Mouse (Mus musculus): ENCODE measurements at regions not wholly inside any gene's neighbourhood (a gene's known extent, or its start where the extent isn't known, plus 50 kb on each side); places are given as distances from the start of the nearest gene placed in this dataset.
"Not testable (repeated sequence)": the region's sequence is repeated elsewhere in the genome, so short reads cannot be mapped to it uniquely, and the experiment has no call there.

GRCm38 (mm10) chr16:29918396-29918795, 145.8 kb upstream of the Hes1 start:
- WGBS: 72% methylated on average over 6 of the region's 6 CpGs

GRCm38 (mm10) chr16:29920940-29921339, 143.2 kb upstream of the Hes1 start:
- no peaks in the 10 kb centered on the region for H3K9me3 ChIP-seq (ENCODE audit: low read length)
- no peak overlapping the region for H3K4me2 ChIP-seq (replicated peaks; ENCODE audit: low read depth, low read length)
- no peaks in the 10 kb centered on the region for H3K4me1 ChIP-seq (ENCODE audit: insufficient read depth, low read depth, low read length)
- no peak overlapping the region for H3K4me3 ChIP-seq (ENCODE audit: low read depth, low read length)
- TF ChIP-seq EP300 (IDR thresholded peaks at IDR 0.05): no peak
- H3K27me3 ChIP-seq (replicated peaks; ENCODE audit: insufficient read depth, low read length): no peaks in the 10 kb centered on the region
- no peak for ATAC-seq
- H3K36me3 ChIP-seq (ENCODE audit: insufficient read depth, low read length): no peaks in the 10 kb centered on the region
- H3K27ac ChIP-seq (ENCODE audit: low read length): 0 out of 2 replicates have a peak overlapping the region, but pooled peaks have one; percentile 3
- no peak for DNase-seq (ENCODE audit: low spot score)
- WGBS: 60% methylated on average over 5 of the region's 5 CpGs
- no peak overlapping the region for H3K9ac ChIP-seq (replicated peaks; ENCODE audit: low read depth)

More at GRCm38 (mm10) chr16:29918396-29918795, 145.8 kb upstream of the Hes1 start:
- Histone ChIP-seq H3K27ac (ENCODE audit: low read length) (no peak overlapping the region), H3K4me1 (ENCODE audit: insufficient read depth, low read depth, low read length) (no peaks in the 10 kb centered on the region), H3K4me2 (replicated peaks; ENCODE audit: low read depth, low read length) (no peak overlapping the region), H3K4me3 (ENCODE audit: low read depth, low read length) (no peak overlapping the region), H3K36me3 (ENCODE audit: insufficient read depth, low read length) (no peaks in the 10 kb centered on the region), H3K27me3 (replicated peaks; ENCODE audit: insufficient read depth, low read length) (no peaks in the 10 kb centered on the region), H3K9me3 (ENCODE audit: low read length) (no peaks in the 10 kb centered on the region), H3K9ac (replicated peaks; ENCODE audit: low read depth) (no peak overlapping the region)
- no peak for ATAC-seq
- no peak for DNase-seq (ENCODE audit: low spot score)
- TF ChIP-seq CTCF (IDR thresholded peaks at IDR 0.05) (no peak), EP300 (IDR thresholded peaks at IDR 0.05) (no peak)

- Histone ChIP-seq H3K27me3 (replicated peaks; ENCODE audit: insufficient read depth, low read length) (no peaks in the 10 kb centered on the region), H3K4me2 (replicated peaks; ENCODE audit: low read depth, low read length) (no peak overlapping the region), H3K27ac (ENCODE audit: low read length) (0 out of 2 replicates have a peak overlapping the region, but pooled peaks have one; percentile 3), H3K4me3 (ENCODE audit: low read depth, low read length) (no peak overlapping the region), H3K9me3 (ENCODE audit: low read length) (no peaks in the 10 kb centered on the region), H3K9ac (replicated peaks; ENCODE audit: low read depth) (no peak overlapping the region), H3K4me1 (ENCODE audit: insufficient read depth, low read depth, low read length) (no peaks in the 10 kb centered on the region), H3K36me3 (ENCODE audit: insufficient read depth, low read length) (no peaks in the 10 kb centered on the region)
- 28% methylated on average over 3 of the region's 3 CpGs for WGBS
- TF ChIP-seq EP300 (IDR thresholded peaks at IDR 0.05): no peak
- TF ChIP-seq CTCF (IDR thresholded peaks at IDR 0.05): no peak
- DNase-seq (ENCODE audit: low spot score): no peak
- ATAC-seq: no peak
Measured at GRCm38 (mm10) chr16:29921385-29921784, 142.8 kb upstream of the Hes1 start.

- not testable (repeated sequence) for H3K36me3 ChIP-seq (ENCODE audit: insufficient read depth, low read length); H3K9me3 ChIP-seq (ENCODE audit: low read length); H3K4me2 ChIP-seq (replicated peaks; ENCODE audit: low read depth, low read length); ATAC-seq; H3K4me1 ChIP-seq (ENCODE audit: insufficient read depth, low read depth, low read length); H3K27me3 ChIP-seq (replicated peaks; ENCODE audit: insufficient read depth, low read length); H3K9ac ChIP-seq (replicated peaks; ENCODE audit: low read depth); H3K27ac ChIP-seq (ENCODE audit: low read length); H3K4me3 ChIP-seq (ENCODE audit: low read depth, low read length); DNase-seq (ENCODE audit: low spot score)
- 80% methylated on average over 11 of the region's 11 CpGs for WGBS
Measured at GRCm38 (mm10) chr16:29927276-29927675, 136.9 kb upstream of the Hes1 start.

GRCm38 (mm10) chr16:29928291-29928690, 135.9 kb upstream of the Hes1 start:
- Histone ChIP-seq H3K4me3 (ENCODE audit: low read depth, low read length) (no peak overlapping the region), H3K4me1 (ENCODE audit: insufficient read depth, low read depth, low read length) (no peaks in the 10 kb centered on the region), H3K27ac (ENCODE audit: low read length) (no peak overlapping the region), H3K9me3 (ENCODE audit: low read length) (0 out of 2 replicates have a peak, but pooled peaks cover 3% of the 10 kb centered on the region), H3K36me3 (ENCODE audit: insufficient read depth, low read length) (no peaks in the 10 kb centered on the region), H3K27me3 (replicated peaks; ENCODE audit: insufficient read depth, low read length) (no peaks in the 10 kb centered on the region), H3K4me2 (replicated peaks; ENCODE audit: low read depth, low read length) (no peak overlapping the region), H3K9ac (replicated peaks; ENCODE audit: low read depth) (no peak overlapping the region)
- no peak for DNase-seq (ENCODE audit: low spot score)
- no peak for TF ChIP-seq CTCF (IDR thresholded peaks at IDR 0.05)
- TF ChIP-seq EP300 (IDR thresholded peaks at IDR 0.05): peak; percentile 40; the same call in 1 of the 2 replicates
- no peak for ATAC-seq
- WGBS: 65% methylated on average over 4 of the region's 4 CpGs

GRCm38 (mm10) chr16:29931746-29932351, 132.3 kb upstream of the Hes1 start:
- Histone ChIP-seq H3K27me3 (replicated peaks; ENCODE audit: insufficient read depth, low read length) (no peaks in the 10 kb centered on the region), H3K9me3 (ENCODE audit: low read length) (0 out of 2 replicates have a peak, but pooled peaks cover 3% of the 10 kb centered on the region), H3K4me1 (ENCODE audit: insufficient read depth, low read depth, low read length) (no peaks in the 10 kb centered on the region), H3K27ac (ENCODE audit: low read length) (no peak overlapping the region), H3K36me3 (ENCODE audit: insufficient read depth, low read length) (no peaks in the 10 kb centered on the region), H3K9ac (replicated peaks; ENCODE audit: low read depth) (no peak overlapping the region), H3K4me2 (replicated peaks; ENCODE audit: low read depth, low read length) (no peak overlapping the region), H3K4me3 (ENCODE audit: low read depth, low read length) (no peak overlapping the region)
- TF ChIP-seq CTCF (IDR thresholded peaks at IDR 0.05) (no peak), EP300 (IDR thresholded peaks at IDR 0.05) (no peak)
- WGBS: 68% methylated on average over 10 of the region's 10 CpGs
- ATAC-seq (no peak), DNase-seq (ENCODE audit: low spot score) (no peak)

GRCm38 (mm10) chr16:29934649-29935048, 129.5 kb upstream of the Hes1 start:
- Histone ChIP-seq H3K9me3 (ENCODE audit: low read length) (no peaks in the 10 kb centered on the region), H3K4me3 (ENCODE audit: low read depth, low read length) (no peak overlapping the region), H3K27ac (ENCODE audit: low read length) (no peak overlapping the region), H3K4me2 (replicated peaks; ENCODE audit: low read depth, low read length) (no peak overlapping the region), H3K9ac (replicated peaks; ENCODE audit: low read depth) (no peak overlapping the region), H3K4me1 (ENCODE audit: insufficient read depth, low read depth, low read length) (no peaks in the 10 kb centered on the region), H3K36me3 (ENCODE audit: insufficient read depth, low read length) (no peaks in the 10 kb centered on the region), H3K27me3 (replicated peaks; ENCODE audit: insufficient read depth, low read length) (no peaks in the 10 kb centered on the region)
- TF ChIP-seq CTCF (IDR thresholded peaks at IDR 0.05) (no peak), EP300 (IDR thresholded peaks at IDR 0.05) (no peak)
- DNase-seq (ENCODE audit: low spot score): no peak
- WGBS: 91% methylated on average over 1 of the region's 1 CpGs
- ATAC-seq: no peak
